ENCODE assay signal across 19 mouse cellular contexts in the genomic region with DNA sequence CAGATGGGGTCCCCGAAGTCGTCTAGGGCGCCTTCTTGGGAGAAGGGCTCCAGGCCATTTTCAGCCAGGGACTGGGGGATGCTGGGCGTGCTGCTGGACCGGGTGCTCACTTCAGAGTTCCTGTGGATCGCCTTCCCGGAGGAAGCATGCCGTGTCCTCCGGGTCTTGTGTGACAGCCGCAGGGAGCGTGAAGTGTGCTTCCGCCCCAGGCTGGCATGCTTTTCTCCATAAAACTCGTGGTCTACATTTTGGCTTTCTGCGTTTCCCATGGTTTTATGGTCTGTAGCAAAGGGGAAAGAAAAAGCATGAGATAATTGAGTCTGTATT.
DNase-seq lines count a peak whose midpoint lies in the region; ATAC-seq and TF ChIP-seq lines count a peak whose summit lies in the region.
"Had no signal": no experiment of that assay in that cellular context is flagged by ENCODE, and none has a peak within 500 bp of the region (broad histone marks: within the 10 kb centered on the region; RNA-seq: fewer than 3 reads in every experiment).

No protein-coding gene starts in this region.

- no peaks in the 10 kb centered on the region for H3K9me3 ChIP-seq in forebrain, embryonic 16.5 days (ENCODE audit: control insufficient read depth, low read length)
- H3K9me3 ChIP-seq in forebrain, embryonic 14.5 days (replicated peaks; ENCODE audit: control insufficient read depth, low read length), result no peaks in the 10 kb centered on the region; the same call in 1 of the 2 replicates
- no peaks in the 10 kb centered on the region for H3K9me3 ChIP-seq in ES-E14 (ENCODE audit: control insufficient read depth, insufficient read depth, low read depth, low read length)
- no peaks in the 10 kb centered on the region for H3K9me3 ChIP-seq in limb, embryonic 15.5 days
- H3K9me3 ChIP-seq: hindbrain, embryonic 13.5 days; intestine, embryonic 15.5 days had no signal

- no peak for TF ChIP-seq CTCF in layer of hippocampus, adult 2 months (conservative IDR thresholded peaks at IDR 0.05)

- WGBS in forebrain, embryonic 16.5 days, result 92% methylated on average over 14 of the region's 14 CpGs
- 92% methylated on average over 14 of the region's 14 CpGs for WGBS in forebrain, embryonic 14.5 days
- 77% methylated on average over 14 of the region's 14 CpGs for WGBS in limb, embryonic 15.5 days

- no peak for DNase-seq in forebrain, embryonic 14.5 days (ENCODE audit: low spot score)
- DNase-seq in layer of hippocampus, adult 2 months (ENCODE audit: low spot score in 2 of 2), result no peak
- DNase-seq in layer of hippocampus, adult 9-10 months (ENCODE audit: low spot score), result no peak
- no peak for DNase-seq in ES-E14 (ENCODE audit: low read depth, low spot score)
- no peak for DNase-seq in spleen, postnatal 4 days (ENCODE audit: low spot score in 2 of 2)
- DNase-seq: adrenal gland, postnatal 14 days; B cell, adult 2 months; kidney, adult 8-10 months; kidney, postnatal 10 days; midbrain, embryonic 14.5 days; thymus, postnatal 14 days had no signal

- peak overlapping the region; percentile 51 for H3K27ac ChIP-seq in forebrain, embryonic 16.5 days (ENCODE audit: low read length)
- no peak overlapping the region for H3K27ac ChIP-seq in forebrain, embryonic 14.5 days (ENCODE audit: low read depth, low read length)
- H3K27ac ChIP-seq in layer of hippocampus, adult 2 months, result peak overlapping the region; percentile 89
- no peak overlapping the region for H3K27ac ChIP-seq in ES-E14 (ENCODE audit: insufficient read depth, low read depth, low read length, poor library complexity, severe bottlenecking)
- 0 out of 2 replicates have a peak overlapping the region, but pooled peaks have one; percentile 59 for H3K27ac ChIP-seq in limb, embryonic 15.5 days
- H3K27ac ChIP-seq: embryonic facial prominence, embryonic 12.5 days; hindbrain, embryonic 13.5 days; intestine, embryonic 15.5 days; neural tube, embryonic 12.5 days had no signal

- in situ Hi-C loops in ES-E14 (cut with MboI; ENCODE audit: low sequenced_read_pairs in 2 of 2, unreplicated experiment in 2 of 2), result no loop called here

- H3K9ac ChIP-seq in forebrain, embryonic 16.5 days (replicated peaks; ENCODE audit: low read depth, low read length), result no peak overlapping the region
- no peak overlapping the region for H3K9ac ChIP-seq in forebrain, embryonic 14.5 days (ENCODE audit: low read length)
- 0 out of 2 replicates have a peak overlapping the region, but pooled peaks have one; percentile 4 for H3K9ac ChIP-seq in ES-E14 (ENCODE audit: insufficient read depth, low read depth, low read length, poor library complexity, severe bottlenecking)
- no peak overlapping the region for H3K9ac ChIP-seq in limb, embryonic 15.5 days
- H3K9ac ChIP-seq: embryonic facial prominence, embryonic 12.5 days; hindbrain, embryonic 13.5 days; intestine, embryonic 15.5 days; neural tube, embryonic 12.5 days had no signal

- no peaks in the 10 kb centered on the region for H3K27me3 ChIP-seq in forebrain, embryonic 16.5 days (replicated peaks; ENCODE audit: control insufficient read depth, insufficient read depth, low read length)
- no peaks in the 10 kb centered on the region for H3K27me3 ChIP-seq in forebrain, embryonic 14.5 days (replicated peaks; ENCODE audit: control insufficient read depth, insufficient read depth, low read length)
- H3K27me3 ChIP-seq in limb, embryonic 15.5 days, result no peaks in the 10 kb centered on the region
- H3K27me3 ChIP-seq: CH12.LX; embryonic facial prominence, embryonic 12.5 days; hindbrain, embryonic 13.5 days; intestine, embryonic 15.5 days; neural tube, embryonic 12.5 days had no signal

- no peaks in the 10 kb centered on the region for H3K36me3 ChIP-seq in forebrain, embryonic 16.5 days (ENCODE audit: control insufficient read depth, insufficient read depth)
- H3K36me3 ChIP-seq in forebrain, embryonic 14.5 days (ENCODE audit: control insufficient read depth, insufficient read depth, low read length), result no peaks in the 10 kb centered on the region
- no peaks in the 10 kb centered on the region; the same call in 1 of the 2 replicates for H3K36me3 ChIP-seq in ES-E14 (ENCODE audit: control insufficient read depth, insufficient read depth, low read length, poor library complexity, severe bottlenecking)
- peaks cover 5% of the 10 kb centered on the region; the same call in 1 of the 2 replicates for H3K36me3 ChIP-seq in limb, embryonic 15.5 days
- H3K36me3 ChIP-seq: intestine, embryonic 15.5 days had no signal

- ATAC-seq in forebrain, embryonic 16.5 days, result no peak
- no peak for ATAC-seq in forebrain, embryonic 14.5 days
- no peak for ATAC-seq in limb, embryonic 15.5 days (ENCODE audit: insufficient number of reproducible peaks, low FRiP score, low TSS enrichment, low read depth)
- ATAC-seq: intestine, embryonic 15.5 days had no signal

- H3K4me1 ChIP-seq in forebrain, embryonic 16.5 days (replicated peaks; ENCODE audit: control insufficient read depth, insufficient read depth, low read length), result peaks cover 18% of the 10 kb centered on the region
- no peaks in the 10 kb centered on the region for H3K4me1 ChIP-seq in forebrain, embryonic 14.5 days (ENCODE audit: control insufficient read depth, insufficient read depth, low read length)
- H3K4me1 ChIP-seq in ES-E14 (ENCODE audit: control insufficient read depth in 2 of 2, insufficient read depth in 2 of 2, low read length in 2 of 2, poor library complexity in 1 of 2), result peaks cover 0 to 12% of the 10 kb centered on the region in 2 experiments; a peak in 3 of 4 replicates
- H3K4me1 ChIP-seq in limb, embryonic 15.5 days, result peaks cover 48% of the 10 kb centered on the region
- H3K4me1 ChIP-seq: intestine, embryonic 15.5 days had no signal

- peak overlapping the region; percentile 23 for H3K4me2 ChIP-seq in forebrain, embryonic 16.5 days (ENCODE audit: low read length)
- no peak overlapping the region for H3K4me2 ChIP-seq in forebrain, embryonic 14.5 days (ENCODE audit: low read length)
- H3K4me2 ChIP-seq in limb, embryonic 15.5 days, result peak overlapping the region; percentile 27
- H3K4me2 ChIP-seq: embryonic facial prominence, embryonic 12.5 days; hindbrain, embryonic 13.5 days; intestine, embryonic 15.5 days; neural tube, embryonic 12.5 days had no signal

- no peak overlapping the region for H3K4me3 ChIP-seq in forebrain, embryonic 16.5 days (replicated peaks; ENCODE audit: low read length)
- H3K4me3 ChIP-seq in forebrain, embryonic 14.5 days (ENCODE audit: low read depth, low read length), result no peak overlapping the region
- H3K4me3 ChIP-seq in layer of hippocampus, adult 2 months, result peak overlapping the region; percentile 53
- peak overlapping the region; percentile 30 to 53; a peak in 3 of 4 replicates for H3K4me3 ChIP-seq in ES-E14 (ENCODE audit: insufficient read depth in 1 of 2, low read depth in 1 of 2, low read length in 2 of 2, poor library complexity in 1 of 2, severe bottlenecking in 1 of 2)
- 0 out of 2 replicates have a peak overlapping the region, but pooled peaks have one; percentile 8 for H3K4me3 ChIP-seq in limb, embryonic 15.5 days
- H3K4me3 ChIP-seq: embryonic facial prominence, embryonic 12.5 days; erythroblast, embryonic 14.5 days; hindbrain, embryonic 13.5 days; intestine, embryonic 15.5 days; neural tube, embryonic 12.5 days had no signal

TF ChIP-seq in ES-E14, 5 proteins besides CTCF, POLR2A, EP300 and RAD21:
- no peak for TF ChIP-seq CHD2 (IDR thresholded peaks at IDR 0.05; ENCODE audit: low read depth, low read length)
- no peak for TF ChIP-seq ZNF384 (IDR thresholded peaks at IDR 0.05; ENCODE audit: low read depth, low read length)
- no peak for TF ChIP-seq ZC3H11A (IDR thresholded peaks at IDR 0.05; ENCODE audit: borderline replicate concordance, low read depth, low read length)
- no peak for TF ChIP-seq HCFC1 (IDR thresholded peaks at IDR 0.05; ENCODE audit: borderline replicate concordance, insufficient read depth, low read length)
- TF ChIP-seq MAFK (IDR thresholded peaks at IDR 0.05; ENCODE audit: insufficient read depth, low read depth, low read length), result no peak

Comparison
In these comparisons a context has a peak if more than half of its experiments do, and no peak if none do; other contexts are left out.
1. H3K27ac ChIP-seq: peak in forebrain, embryonic 16.5 days (single experiment), layer of hippocampus, adult 2 months (single experiment) and limb, embryonic 15.5 days (single experiment); none in forebrain, embryonic 14.5 days (single experiment) and ES-E14 (single experiment).
2. H3K4me3 ChIP-seq: peak in layer of hippocampus, adult 2 months (single experiment), ES-E14 (2 of 2) and limb, embryonic 15.5 days (single experiment); none in forebrain, embryonic 16.5 days (single experiment) and forebrain, embryonic 14.5 days (single experiment).